Mouse (Mus musculus) embryonic facial prominence, embryonic 15.5 days (tissue): ENCODE data around the gene Rnft1. TPM values are rescaled to one million over a fixed set of nuclear protein-coding genes. Genes with fewer than 3 reads are reported as not detected.
A peak's percentile ranks its signal among the peaks of the same experiment; 100 is the strongest.
"Not testable (repeated sequence)": the region's sequence is repeated elsewhere in the genome, so short reads cannot be mapped to it uniquely, and the experiment has no call there.

ENCODE experiments used
- ATAC-seq: fragments of 200-750 bp; cut with Nextera tagmentation; 2 replicates; pipeline ENCODE4 v1.8.0; 2017; ENCODE audit warnings: low read depth, moderate TSS enrichment; ENCODE audit not compliant: insufficient number of reproducible peaks, low FRiP score, low TSS enrichment
- H3K27ac ChIP-seq: fragments of 300-500 bp; sonication (generic); replicated peaks from 2 replicates; pipeline ENCODE4 v1.5.1; 2015; ENCODE audit warnings: mild to moderate bottlenecking, inconsistent platforms
- H3K27me3 ChIP-seq: fragments of 300-500 bp; sonication (generic); 2 replicates; pipeline ENCODE4 v1.6.1; 2015; ENCODE audit warnings: inconsistent platforms
- H3K36me3 ChIP-seq: fragments of 300-500 bp; sonication (generic); 2 replicates; pipeline ENCODE4 v1.6.1; 2015; ENCODE audit warnings: mild to moderate bottlenecking, inconsistent platforms
- H3K4me1 ChIP-seq: fragments of 300-500 bp; sonication (generic); 2 replicates; pipeline ENCODE4 v1.6.1; 2015; ENCODE audit warnings: inconsistent platforms
- H3K4me2 ChIP-seq: fragments of 300-500 bp; sonication (generic); replicated peaks from 2 replicates; pipeline ENCODE4 v1.6.1; 2015; ENCODE audit warnings: mild to moderate bottlenecking, inconsistent platforms
- H3K4me3 ChIP-seq: fragments of 300-500 bp; sonication (generic); replicated peaks from 2 replicates; pipeline ENCODE4 v1.5.1; 2015; ENCODE audit warnings: mild to moderate bottlenecking, inconsistent platforms
- H3K9ac ChIP-seq: fragments of 300-500 bp; sonication (generic); 2 replicates; pipeline ENCODE4 v1.6.1; 2015; ENCODE audit warnings: inconsistent platforms
- H3K9me3 ChIP-seq: fragments of 300-500 bp; sonication (generic); replicated peaks from 2 replicates; pipeline ENCODE4 v1.6.1; 2016; ENCODE audit warnings: inconsistent platforms
- WGBS: fragments of 180-500 bp; shearing (Covaris S2); methylation state at CpG from one replicate; pipeline ENCODE4 v1.1.7; 2015; 5-methylcytosine and 5-hydroxymethylcytosine counted together
- polyA plus RNA-seq: library from polyadenylated mRNA; unstranded; fragments of >200 nt; fragmentation: Nextera tagmentation; extraction: Ambion mirVana; gene quantifications from 2 replicates; pipeline ENCODE4 v1.2.1, GENCODE M21; 2015

The Rnft1 gene
- 52.2 and 54.3 TPM in 2 replicates for polyA plus RNA-seq

GRCm38 (mm10) chr11:86484101-86484868 lies at the start of gene Rnft1:
Gene Rnft1, plus strand, starts transcription at chr11:86484657.
- peak within 1 kb of the TSS; percentile 70 for H3K9ac ChIP-seq
- H3K9me3 ChIP-seq, result no peaks in the 10 kb centered on the region
- no peaks in the 10 kb centered on the region for H3K27me3 ChIP-seq
- peak within 1 kb of the TSS; percentile 78 for H3K4me3 ChIP-seq
- H3K4me2 ChIP-seq, result peak within 1 kb of the TSS; percentile 70
- H3K36me3 ChIP-seq, result 0 out of 2 replicates have a peak, but pooled peaks cover under 1% of the 10 kb centered on the region
- WGBS, result under 1% methylated on average over 68 of the region's 68 CpGs
- ATAC-seq, result peak; percentile 99
- peak within 1 kb of the TSS; percentile 94 for H3K27ac ChIP-seq
- peaks cover 8% of the 10 kb centered on the region for H3K4me1 ChIP-seq

GRCm38 (mm10) chr11:86436843-86437242 lies 47.6 kb upstream of the Rnft1 start:
- no peak for ATAC-seq

GRCm38 (mm10) chr11:86438261-86438660 lies 46.2 kb upstream of the Rnft1 start:
- no peak overlapping the region for H3K4me2 ChIP-seq
- H3K4me1 ChIP-seq, result no peaks in the 10 kb centered on the region
- no peaks in the 10 kb centered on the region for H3K27me3 ChIP-seq
- no peak overlapping the region for H3K9ac ChIP-seq
- H3K36me3 ChIP-seq, result no peaks in the 10 kb centered on the region
- WGBS, result 47% methylated on average over 4 of the region's 4 CpGs
- ATAC-seq, result no peak
- no peaks in the 10 kb centered on the region for H3K9me3 ChIP-seq
- H3K4me3 ChIP-seq, result no peak overlapping the region
- H3K27ac ChIP-seq, result no peak overlapping the region

More at GRCm38 (mm10) chr11:86436843-86437242, 47.6 kb upstream of the Rnft1 start:
- Histone ChIP-seq H3K4me3 (no peak overlapping the region), H3K27me3 (no peaks in the 10 kb centered on the region), H3K9me3 (no peaks in the 10 kb centered on the region), H3K27ac (no peak overlapping the region), H3K4me1 (no peaks in the 10 kb centered on the region), H3K4me2 (peak overlapping the region; percentile 10; the same call in 1 of the 2 replicates), H3K36me3 (no peaks in the 10 kb centered on the region), H3K9ac (no peak overlapping the region)
- WGBS, result 12% methylated on average over 5 of the region's 5 CpGs

- H3K36me3 ChIP-seq, result no peaks in the 10 kb centered on the region
- H3K27me3 ChIP-seq, result no peaks in the 10 kb centered on the region
- no peak for ATAC-seq
- H3K9ac ChIP-seq, result no peak overlapping the region
- no peak overlapping the region for H3K27ac ChIP-seq
- H3K9me3 ChIP-seq, result no peaks in the 10 kb centered on the region
- 59% methylated on average over 5 of the region's 5 CpGs for WGBS
- H3K4me1 ChIP-seq, result no peaks in the 10 kb centered on the region
- no peak overlapping the region for H3K4me3 ChIP-seq
- no peak overlapping the region for H3K4me2 ChIP-seq
Measured at GRCm38 (mm10) chr11:86440791-86441190, 43.7 kb upstream of the Rnft1 start.

GRCm38 (mm10) chr11:86453991-86454390 lies 30.5 kb upstream of the Rnft1 start:
- H3K27me3 ChIP-seq, result no peaks in the 10 kb centered on the region
- no peak overlapping the region for H3K4me3 ChIP-seq
- no peak overlapping the region for H3K27ac ChIP-seq
- no peak overlapping the region for H3K9ac ChIP-seq
- no peak for ATAC-seq
- H3K36me3 ChIP-seq, result no peaks in the 10 kb centered on the region
- WGBS, result 83% methylated on average over 5 of the region's 5 CpGs
- no peaks in the 10 kb centered on the region for H3K9me3 ChIP-seq
- no peak overlapping the region for H3K4me2 ChIP-seq
- no peaks in the 10 kb centered on the region for H3K4me1 ChIP-seq

- ATAC-seq, result no peak
- Histone ChIP-seq H3K9ac (no peak overlapping the region), H3K4me3 (no peak overlapping the region), H3K27me3 (no peaks in the 10 kb centered on the region), H3K9me3 (no peaks in the 10 kb centered on the region), H3K27ac (no peak overlapping the region), H3K4me1 (no peaks in the 10 kb centered on the region), H3K36me3 (no peaks in the 10 kb centered on the region), H3K4me2 (no peak overlapping the region)
- 79% methylated on average over 6 of the region's 6 CpGs for WGBS
Measured at GRCm38 (mm10) chr11:86457545-86457944, 26.9 kb upstream of the Rnft1 start.

- Histone ChIP-seq H3K9ac (no peak overlapping the region), H3K9me3 (no peaks in the 10 kb centered on the region), H3K27me3 (no peaks in the 10 kb centered on the region), H3K4me1 (no peaks in the 10 kb centered on the region), H3K4me2 (no peak overlapping the region), H3K27ac (no peak overlapping the region), H3K4me3 (no peak overlapping the region), H3K36me3 (no peaks in the 10 kb centered on the region)
- WGBS, result 89% methylated on average over 6 of the region's 6 CpGs
- no peak for ATAC-seq
Measured at GRCm38 (mm10) chr11:86458866-86459265, 25.6 kb upstream of the Rnft1 start.

GRCm38 (mm10) chr11:86462579-86462978 lies 21.9 kb upstream of the Rnft1 start:
- H3K9me3 ChIP-seq, result no peaks in the 10 kb centered on the region
- no peaks in the 10 kb centered on the region for H3K27me3 ChIP-seq
- H3K4me1 ChIP-seq, result no peaks in the 10 kb centered on the region
- no peak overlapping the region for H3K9ac ChIP-seq
- no peak for ATAC-seq
- H3K4me2 ChIP-seq, result no peak overlapping the region
- H3K27ac ChIP-seq, result no peak overlapping the region
- no peaks in the 10 kb centered on the region for H3K36me3 ChIP-seq
- H3K4me3 ChIP-seq, result no peak overlapping the region

GRCm38 (mm10) chr11:86464275-86464674 lies 20.2 kb upstream of the Rnft1 start:
- H3K4me2 ChIP-seq, H3K9me3 ChIP-seq: not testable (repeated sequence)
- WGBS, result 12% methylated on average over 8 of the region's 8 CpGs

GRCm38 (mm10) chr11:86468345-86468744 lies 16.1 kb upstream of the Rnft1 start:
- Histone ChIP-seq H3K4me3 (no peak overlapping the region), H3K4me2 (no peak overlapping the region), H3K9me3 (no peaks in the 10 kb centered on the region), H3K4me1 (peaks cover 14% of the 10 kb centered on the region), H3K9ac (no peak overlapping the region), H3K36me3 (no peaks in the 10 kb centered on the region), H3K27ac (no peak overlapping the region), H3K27me3 (no peaks in the 10 kb centered on the region)
- no peak for ATAC-seq
- 78% methylated on average over 8 of the region's 8 CpGs for WGBS

More at GRCm38 (mm10) chr11:86464275-86464674, 20.2 kb upstream of the Rnft1 start:
- H3K27ac ChIP-seq, H3K9ac ChIP-seq, H3K36me3 ChIP-seq, ATAC-seq, H3K27me3 ChIP-seq, H3K4me3 ChIP-seq, H3K4me1 ChIP-seq: not testable (repeated sequence)

- H3K9ac ChIP-seq, result no peak overlapping the region
- no peak overlapping the region for H3K27ac ChIP-seq
- no peaks in the 10 kb centered on the region for H3K9me3 ChIP-seq
- no peak overlapping the region for H3K4me3 ChIP-seq
- no peaks in the 10 kb centered on the region for H3K36me3 ChIP-seq
- peaks cover 18% of the 10 kb centered on the region for H3K4me1 ChIP-seq
- no peak for ATAC-seq
- H3K27me3 ChIP-seq, result no peaks in the 10 kb centered on the region
- 58% methylated on average over 4 of the region's 4 CpGs for WGBS
- H3K4me2 ChIP-seq, result no peak overlapping the region
Measured at GRCm38 (mm10) chr11:86468971-86469370, 15.5 kb upstream of the Rnft1 start.

GRCm38 (mm10) chr11:86471785-86472184 lies 12.7 kb upstream of the Rnft1 start:
- Histone ChIP-seq H3K9ac (no peak overlapping the region), H3K27ac (no peak overlapping the region), H3K4me3 (no peak overlapping the region), H3K9me3 (no peaks in the 10 kb centered on the region), H3K4me1 (peaks cover 18% of the 10 kb centered on the region), H3K36me3 (no peaks in the 10 kb centered on the region), H3K4me2 (no peak overlapping the region), H3K27me3 (no peaks in the 10 kb centered on the region)
- 52% methylated on average over 6 of the region's 6 CpGs for WGBS
- no peak for ATAC-seq
